Mouse (Mus musculus) liver, embryonic 18 days (tissue): ENCODE data around the gene Gm5725. TPM values are rescaled to one million over a fixed set of nuclear protein-coding genes. Genes with fewer than 3 reads are reported as not detected.

ENCODE experiments used
- polyA plus RNA-seq: library from polyadenylated mRNA; depleted of rRNA; stranded (reverse); fragments of >200 nt; gene quantifications from 2 replicates; pipeline ENCODE4 v1.2.3, GENCODE M21; 2012; rRNA removed

Gene Gm5725
- not detected in 2 replicates for polyA plus RNA-seq

GRCm38 (mm10) chr7:21844167-21844566 lies at the start of gene Gm5725:
Gene Gm5725 (minus strand): TSS chr7:21844267.

GRCm38 (mm10) chr7:21832051-21832450 lies 12.0 kb downstream of the Gm5725 start, which contains the start of gene Vmn1r135:
Gene Vmn1r135 (plus strand): TSS chr7:21832351.

GRCm38 (mm10) chr7:21796628-21797027 lies 47.4 kb downstream of the Gm5725 start, which contains the start of gene Gm4177:
Gene Gm4177 (minus strand): TSS chr7:21796728.

Other genes with a start within 250 kb of the Gm5725 start
- gene Vmn1r132, start 230.2 kb downstream of the Gm5725 start, polyA plus RNA-seq, result not detected in 2 replicates
- not detected in 2 replicates for gene Gm4175, start 82.8 kb downstream of the Gm5725 start, polyA plus RNA-seq
- not detected in 2 replicates for gene Gm4177, start 47.5 kb downstream of the Gm5725 start, polyA plus RNA-seq
- gene Vmn1r135, start 11.9 kb downstream of the Gm5725 start, polyA plus RNA-seq, result not detected in 2 replicates
- not detected in 2 replicates for gene Gm5891, start 77.0 kb upstream of the Gm5725 start, polyA plus RNA-seq
- not detected in 2 replicates for gene Vmn1r137, start 150.3 kb upstream of the Gm5725 start, polyA plus RNA-seq
- not detected in 2 replicates for gene Vmn1r138, start 184.6 kb upstream of the Gm5725 start, polyA plus RNA-seq
- gene Gm6176, start 212.0 kb upstream of the Gm5725 start, polyA plus RNA-seq, result not detected in 2 replicates
- not detected in 2 replicates for gene Vmn1r139, start 224.8 kb upstream of the Gm5725 start, polyA plus RNA-seq